Mouse (Mus musculus) stomach, postnatal 0 days (tissue): ENCODE data around the gene Syne3.

Source experiments
- CTCF ChIP-seq: IDR thresholded peaks from 2 replicates; pipeline ENCODE4 v1.5.1; 2016; ENCODE audit warnings: antibody characterized with exemption, low read depth, mild to moderate bottlenecking, moderate library complexity
- EP300 ChIP-seq: optimal IDR thresholded peaks from 2 replicates; pipeline ENCODE3; 2016; ENCODE audit warnings: antibody characterized with exemption

DNA sequence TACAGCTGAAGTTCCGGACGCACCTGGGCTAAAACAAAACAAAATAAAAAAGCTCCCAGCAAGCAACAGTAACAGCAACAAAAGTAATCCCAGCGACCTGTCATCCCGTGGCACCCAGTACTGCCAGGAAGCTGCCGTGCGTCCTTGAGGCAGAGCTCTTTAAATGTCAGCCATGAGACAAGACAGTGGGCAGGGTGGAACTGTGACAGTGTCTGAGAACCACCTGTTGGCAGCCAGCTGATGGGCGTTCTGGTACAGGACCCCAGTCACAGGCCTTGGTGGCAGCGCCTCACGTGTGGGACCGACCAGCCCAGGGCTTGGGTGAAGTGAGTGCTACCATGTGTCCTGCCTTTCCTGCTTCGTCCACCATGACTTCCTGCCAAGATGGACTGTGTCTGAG, 28.6 kb upstream of the Syne3 start:
- TF ChIP-seq CTCF (no peak), EP300 (no peak)
